Mouse (Mus musculus) spleen, adult 12 weeks (tissue): ENCODE results near the gene Krcc1.
A peak's percentile ranks its signal among the peaks of the same experiment; 100 is the strongest.

Experiments used
- DNase-seq: peaks from one replicate; pipeline ENCODE4 v3.0.0; 2022; ENCODE audit warnings: low spot score

Krcc1 gene

DNA sequence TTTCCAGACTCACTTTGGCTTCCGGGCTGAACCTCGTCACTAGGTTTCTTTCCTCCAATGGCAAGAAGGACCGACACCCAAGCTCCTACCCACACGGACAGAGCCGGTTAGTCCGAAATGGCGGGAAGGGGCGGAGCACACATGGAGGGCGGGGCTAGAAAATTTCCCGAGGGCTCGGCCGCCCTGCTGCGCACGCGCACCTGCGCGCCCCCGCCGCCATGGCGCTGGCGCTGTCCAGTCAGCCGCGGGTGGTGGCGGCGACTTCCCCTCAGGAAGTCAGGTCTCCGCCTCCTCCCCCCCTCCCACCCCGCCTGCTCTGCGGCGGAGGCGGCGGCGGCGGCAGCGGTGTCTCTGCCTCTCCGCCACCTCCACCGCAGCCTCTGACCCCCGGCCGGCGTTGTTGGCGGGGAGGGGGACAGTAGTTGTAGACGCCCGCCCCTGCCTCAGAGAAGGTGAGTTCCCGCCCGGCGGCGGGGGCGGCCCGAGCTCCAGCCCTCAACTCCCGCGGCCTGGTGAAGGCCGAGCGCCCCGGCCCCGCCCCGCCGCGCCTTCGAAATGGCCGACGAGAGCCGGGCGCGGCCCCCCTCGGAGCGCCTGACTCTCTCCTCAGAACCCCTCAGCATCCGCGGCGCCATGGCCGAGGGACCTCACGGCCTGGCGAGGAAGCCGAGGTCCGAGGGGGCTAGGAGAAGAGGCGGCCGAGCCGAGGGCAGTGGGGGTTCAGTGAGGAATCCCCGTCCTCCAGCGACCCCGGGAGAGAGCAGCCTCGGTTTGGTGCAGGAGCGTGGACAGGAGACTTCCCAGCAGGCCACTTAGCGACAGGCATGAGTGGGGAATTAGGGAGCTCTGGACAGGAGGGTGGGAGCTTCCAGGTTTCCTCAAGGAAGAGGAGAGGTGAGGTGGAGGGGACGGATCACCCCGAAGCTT is at the start of gene Krcc1:
Krcc1 (plus strand) TSS at position 289 of the 927 bp plus-strand sequence.
- DNase-seq: peak; percentile 97

DNA sequence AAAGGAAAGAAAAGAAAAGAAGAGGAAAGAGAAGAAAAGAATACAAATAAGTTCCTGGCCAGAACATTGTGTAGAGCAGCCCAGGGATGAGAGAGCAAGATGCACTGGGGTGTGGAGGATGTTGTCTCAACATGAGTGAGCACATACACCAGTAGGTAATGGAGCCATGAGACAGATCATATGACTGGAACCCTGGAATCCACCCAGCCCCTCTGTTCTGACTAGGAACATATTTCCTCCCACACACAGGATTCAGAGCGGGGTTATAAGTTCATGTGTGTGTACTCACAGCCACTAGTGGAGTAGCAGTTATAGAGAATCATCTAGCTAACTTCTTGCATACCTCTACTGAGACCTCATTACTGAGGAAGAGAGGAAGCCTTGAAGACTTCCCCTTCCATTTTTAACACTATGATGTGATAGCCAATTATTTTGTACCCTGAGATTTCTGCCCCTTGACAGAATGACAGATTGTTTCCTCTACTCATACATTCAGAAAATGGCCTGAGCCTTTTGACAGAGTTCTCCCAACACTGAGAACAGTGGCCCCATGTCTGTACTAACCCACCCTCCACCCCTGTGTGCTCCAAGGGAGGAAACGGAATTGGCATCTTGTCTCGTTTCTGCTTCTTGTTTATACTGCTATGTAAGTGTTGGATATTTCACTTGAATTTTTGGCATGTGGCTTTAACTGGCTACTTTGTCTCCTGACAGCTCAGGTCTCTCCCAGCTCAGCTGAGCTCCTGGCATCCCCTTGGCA is 47.1 kb upstream of the Krcc1 start:
- no peak for DNase-seq

DNA sequence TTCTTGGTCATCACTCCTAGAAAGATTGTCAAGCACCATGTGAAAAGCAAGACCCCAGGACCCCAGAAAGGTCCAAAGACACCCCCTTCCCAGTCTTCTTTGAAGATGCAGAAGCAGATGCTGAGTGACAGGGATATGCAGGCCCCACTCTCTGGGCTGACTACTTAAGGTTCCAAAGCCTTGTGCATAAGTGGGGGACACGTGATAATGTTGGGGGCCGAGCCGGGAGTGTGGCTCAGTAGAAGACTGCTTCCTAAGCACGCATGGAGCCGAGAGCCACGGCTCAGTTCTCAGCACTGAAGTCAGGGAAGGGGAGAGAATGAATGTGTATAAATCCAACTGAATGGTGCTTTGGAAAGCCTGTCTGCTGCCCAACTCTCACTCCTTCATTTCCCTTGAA is 44.9 kb upstream of the Krcc1 start:
- DNase-seq: no peak

DNA sequence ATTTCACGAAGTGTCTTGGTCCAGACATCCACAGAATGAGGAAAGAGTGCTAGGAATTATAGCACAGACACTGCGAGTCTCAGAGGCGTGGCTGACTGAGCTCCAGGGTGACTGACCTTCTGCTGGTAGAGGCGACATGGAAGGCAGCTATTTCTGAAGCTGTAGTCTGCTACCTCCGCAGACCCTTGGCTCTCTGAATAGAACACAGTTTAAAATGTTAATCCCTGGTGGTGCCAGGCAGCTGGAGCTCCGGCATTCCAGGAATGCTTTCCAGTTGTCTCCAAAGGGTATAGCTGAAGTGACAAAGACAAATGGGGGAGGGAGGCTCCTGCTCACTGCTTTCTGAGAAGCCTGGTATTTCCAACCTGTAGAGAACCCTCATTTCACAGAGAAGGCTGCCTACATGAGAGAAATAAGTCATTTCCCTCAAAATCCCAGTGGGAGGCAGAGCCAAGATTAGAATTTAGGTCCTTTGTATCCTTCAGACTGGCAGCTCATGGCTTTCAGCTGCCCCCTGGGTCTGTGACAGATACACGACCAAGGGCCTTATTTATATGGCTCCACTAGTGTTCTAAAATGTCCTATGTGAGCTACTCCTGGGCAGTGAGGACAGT is 44.2 kb upstream of the Krcc1 start:
- DNase-seq: no peak

DNA sequence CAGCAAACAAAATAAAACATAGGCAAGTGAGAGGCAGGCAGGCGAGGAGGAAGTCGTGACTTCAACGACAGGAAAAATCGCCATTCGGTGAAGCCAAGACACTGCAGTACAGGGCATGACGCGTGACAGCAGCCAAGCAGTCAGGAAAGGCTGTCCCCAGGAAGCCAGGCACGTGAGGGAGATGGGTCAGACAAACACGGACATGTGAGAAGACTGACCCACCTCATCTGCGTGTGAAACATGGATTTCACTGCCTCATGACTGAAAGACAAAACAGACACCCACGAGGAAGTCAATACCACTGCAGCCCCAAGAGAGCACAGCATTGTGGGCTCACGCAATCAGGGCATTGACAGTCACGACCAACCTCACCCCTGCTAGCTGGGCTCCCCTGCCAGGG is 36.4 kb upstream of the Krcc1 start:
- DNase-seq: no peak

DNA sequence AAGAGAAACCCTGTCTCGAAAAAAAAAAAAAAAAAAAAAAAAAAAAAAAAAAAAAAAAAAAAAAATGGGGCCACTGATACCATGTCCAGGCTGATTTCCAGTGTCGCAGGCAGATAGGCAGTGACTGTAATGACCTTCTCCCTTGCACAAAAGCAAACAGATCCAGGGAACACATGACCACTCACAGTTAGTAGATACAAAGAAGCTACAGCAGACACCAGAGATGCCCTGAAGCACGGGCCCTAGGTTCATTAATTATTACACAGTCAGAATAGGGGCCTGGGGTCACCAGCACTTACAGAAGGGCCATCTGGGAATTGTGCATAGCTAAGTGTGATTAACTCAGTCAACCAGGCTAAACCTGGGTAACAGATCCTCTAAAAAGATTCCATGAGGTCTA is 35.5 kb upstream of the Krcc1 start:
- no peak for DNase-seq

DNA sequence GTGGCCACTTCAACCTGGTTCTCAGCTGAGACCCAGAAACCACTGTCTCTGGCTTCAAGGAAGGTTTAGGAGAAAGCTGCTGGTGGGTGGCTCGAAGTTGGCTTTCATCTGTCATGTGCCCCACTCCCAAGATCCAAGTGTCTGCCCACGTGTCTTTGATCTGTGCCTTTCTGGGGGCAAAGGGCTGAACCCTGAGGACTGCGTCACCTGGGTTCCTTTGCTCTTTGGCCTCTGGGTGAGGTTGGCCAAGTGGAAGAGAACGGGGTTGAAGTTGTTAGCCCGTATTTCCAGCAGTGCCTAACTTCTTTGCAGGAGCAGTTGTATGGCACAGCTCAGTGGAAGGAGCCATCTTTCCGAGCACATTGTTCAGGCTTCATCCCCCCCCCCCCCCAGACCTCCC is 35.0 kb upstream of the Krcc1 start:
- no peak for DNase-seq

DNA sequence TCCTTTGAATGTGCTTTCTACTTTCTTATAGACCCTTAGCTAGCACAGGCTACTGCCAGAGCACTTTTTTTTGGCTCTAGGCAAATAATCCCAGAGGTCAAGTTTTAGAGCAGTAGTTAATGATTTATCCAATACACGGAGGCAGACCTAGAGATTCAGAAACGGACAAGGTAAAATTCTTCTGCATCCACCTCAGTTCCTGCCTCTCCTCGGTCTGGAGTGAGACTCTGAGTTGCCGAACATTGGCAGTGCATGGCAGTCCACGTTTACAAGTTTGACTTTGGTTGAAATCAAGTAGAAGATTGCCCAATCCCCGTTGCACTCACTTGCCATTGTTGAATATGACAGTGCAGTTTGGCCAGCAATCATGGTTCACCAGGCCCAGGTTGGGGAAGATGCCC is 34.4 kb upstream of the Krcc1 start:
- DNase-seq: no peak

DNA sequence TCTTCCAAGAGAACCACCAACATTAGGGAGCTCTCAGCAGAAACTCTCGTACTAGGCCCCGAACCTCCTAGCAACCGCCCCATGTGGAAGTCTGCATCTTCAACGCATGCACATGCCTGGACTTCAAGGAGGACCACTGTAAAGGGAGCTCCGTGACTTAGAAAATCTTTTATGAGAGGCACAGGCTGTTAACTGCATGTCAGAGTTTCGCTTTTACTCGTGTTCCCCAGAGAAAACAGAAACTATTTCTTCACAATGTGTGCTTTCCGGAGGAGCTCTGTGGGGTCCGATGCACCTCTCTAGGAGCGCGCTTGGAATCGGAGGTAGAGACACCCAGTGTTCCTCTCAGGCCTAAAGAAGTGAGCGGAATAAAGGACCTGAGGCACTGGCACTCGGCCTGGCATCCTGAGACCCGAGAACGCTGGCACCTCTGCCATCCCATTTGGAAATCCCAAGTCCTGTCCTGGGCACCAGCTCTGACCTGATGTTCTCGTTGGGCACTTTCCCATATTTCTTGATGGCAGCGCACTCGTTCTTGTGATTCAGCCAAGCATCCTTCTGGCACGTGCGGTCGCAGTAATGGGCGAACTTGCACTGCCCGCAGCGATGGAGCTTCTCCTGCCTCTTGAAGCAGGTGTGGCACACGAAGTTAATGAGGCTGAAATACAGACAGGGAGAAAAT is 32.3 kb upstream of the Krcc1 start:
- DNase-seq: no peak

DNA sequence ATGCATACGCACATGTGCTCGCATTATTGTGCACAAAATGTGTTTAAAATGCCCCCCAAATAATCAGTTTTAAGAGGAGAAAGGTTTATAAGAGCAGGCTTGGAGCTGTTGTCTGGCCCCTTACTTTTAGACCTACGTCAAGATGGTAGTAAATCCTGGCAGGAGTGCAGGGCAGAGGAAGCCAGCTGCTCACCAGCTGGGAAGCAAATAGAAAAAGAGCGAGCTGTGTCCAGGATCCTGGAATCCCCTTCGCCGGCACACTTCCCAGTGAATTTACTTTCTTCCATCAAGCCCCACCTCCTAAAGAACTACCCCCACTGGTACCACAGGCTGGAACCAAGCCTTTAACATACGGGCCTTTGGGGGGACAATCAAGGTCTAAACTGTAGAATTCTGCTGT is 30.6 kb upstream of the Krcc1 start:
- DNase-seq: no peak

DNA sequence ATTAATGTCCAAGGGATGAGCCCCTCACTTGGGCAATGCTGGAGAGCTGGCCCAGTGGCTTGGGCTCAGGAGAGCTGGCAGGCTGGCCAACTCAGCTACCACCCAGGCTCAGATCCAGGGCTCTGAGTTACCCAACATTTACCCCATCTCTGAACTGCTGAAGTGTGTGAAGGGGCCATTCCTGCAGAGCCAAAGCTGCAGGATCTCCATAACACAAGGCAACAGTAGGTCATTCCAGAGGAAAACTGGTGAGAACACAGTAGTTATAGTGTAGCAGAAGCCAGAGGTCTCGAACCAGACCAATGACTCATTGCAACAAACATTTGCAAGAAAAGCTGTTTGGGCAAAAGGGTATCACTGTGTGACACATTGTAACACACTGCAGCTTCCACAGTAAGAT is 28.7 kb upstream of the Krcc1 start:
- no peak for DNase-seq

DNA sequence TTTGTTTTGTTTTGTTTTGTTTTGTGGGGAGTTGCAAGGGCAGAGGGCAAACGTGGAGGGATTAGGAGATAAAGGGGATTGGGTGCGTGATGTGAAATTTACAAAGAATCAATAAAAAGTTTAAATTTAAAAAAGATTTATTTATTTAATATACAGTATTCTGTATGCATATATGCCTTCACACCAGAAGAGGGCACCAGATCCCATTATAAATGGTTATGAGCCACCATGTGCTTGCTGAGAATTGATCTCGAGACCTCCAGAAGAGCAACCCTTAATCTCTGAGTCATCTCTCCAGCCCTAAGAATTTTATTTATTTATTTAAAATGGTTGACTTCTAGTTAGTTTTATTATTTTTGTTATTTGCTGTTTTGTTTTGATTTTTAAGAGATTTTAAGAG is 28.2 kb upstream of the Krcc1 start:
- no peak for DNase-seq

DNA sequence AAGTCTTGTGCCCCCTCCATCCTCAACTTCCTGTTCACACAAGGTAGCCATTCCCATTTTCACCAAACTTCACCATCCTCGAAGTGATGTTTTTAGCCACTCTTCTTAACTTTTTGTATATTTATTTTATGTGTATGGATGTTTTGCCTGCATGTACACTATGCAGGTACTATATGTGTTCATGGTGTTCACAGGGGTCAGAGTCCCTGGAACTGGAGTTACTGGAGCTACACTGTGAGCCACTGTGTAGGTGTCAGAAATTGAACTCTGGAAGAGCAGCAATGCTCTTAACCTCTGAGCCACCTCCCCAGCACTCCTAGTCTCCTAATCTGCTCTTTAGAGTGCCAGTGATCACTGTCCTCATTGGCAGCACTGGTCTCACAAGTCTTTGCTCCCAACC is 23.1 kb upstream of the Krcc1 start:
- DNase-seq: no peak

DNA sequence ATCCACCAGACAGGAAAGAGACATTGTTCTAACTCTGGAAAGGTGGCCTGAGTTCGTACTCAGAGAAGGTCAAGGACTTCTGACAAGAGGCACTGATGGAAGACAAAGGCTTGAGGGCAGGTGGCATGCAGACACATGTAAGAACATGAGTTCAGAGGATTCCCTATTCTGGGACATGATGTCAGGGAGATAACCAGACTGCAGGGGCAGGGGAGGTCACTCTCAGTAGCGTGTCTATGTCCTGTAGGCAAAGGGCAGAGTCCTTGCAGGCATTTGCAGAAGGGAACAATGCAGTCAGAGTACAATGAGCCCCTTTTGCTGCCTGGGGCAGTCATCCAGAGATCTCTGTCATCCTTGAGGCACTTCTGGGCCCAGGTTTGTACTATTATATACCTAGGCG is 21.9 kb upstream of the Krcc1 start:
- DNase-seq: no peak

DNA sequence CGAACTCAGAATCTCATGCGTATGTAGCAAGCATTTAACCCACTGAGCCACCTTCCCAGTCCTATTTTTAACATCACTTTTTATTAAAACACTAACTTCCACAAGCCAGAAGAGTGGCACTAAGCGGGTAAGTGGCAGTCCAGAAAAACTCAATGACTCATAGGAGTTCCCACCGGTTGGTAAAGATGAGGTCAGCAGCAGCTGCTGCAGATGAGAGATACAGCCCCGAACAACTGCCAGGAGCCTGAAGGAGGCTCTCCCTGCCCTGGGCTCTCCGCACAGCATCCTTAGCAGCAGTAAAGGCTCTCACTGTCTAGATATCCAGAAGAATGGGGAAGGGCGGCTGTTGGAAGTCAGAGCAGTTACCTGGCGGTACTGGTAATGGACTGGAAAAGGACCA is 20.5 kb upstream of the Krcc1 start:
- DNase-seq: no peak

DNA sequence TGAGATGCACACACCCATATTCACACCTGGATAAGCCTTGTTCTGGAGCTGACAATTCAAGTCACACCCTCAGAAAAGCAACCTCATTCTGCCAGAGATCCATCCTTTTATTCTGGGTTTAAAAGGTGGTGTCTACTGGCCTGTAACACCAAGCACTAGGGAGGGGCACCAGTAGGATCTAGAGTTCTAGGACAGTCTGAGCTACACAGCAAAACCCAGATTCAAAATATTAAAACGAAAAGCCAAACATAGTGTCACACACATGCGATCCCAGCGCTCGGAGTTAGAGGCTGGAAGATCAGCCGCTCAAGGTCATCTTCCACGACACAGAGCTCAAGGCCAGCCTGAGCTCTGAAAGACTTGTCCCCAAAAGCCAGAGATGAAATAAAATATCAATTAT is 17.0 kb upstream of the Krcc1 start:
- no peak for DNase-seq

DNA sequence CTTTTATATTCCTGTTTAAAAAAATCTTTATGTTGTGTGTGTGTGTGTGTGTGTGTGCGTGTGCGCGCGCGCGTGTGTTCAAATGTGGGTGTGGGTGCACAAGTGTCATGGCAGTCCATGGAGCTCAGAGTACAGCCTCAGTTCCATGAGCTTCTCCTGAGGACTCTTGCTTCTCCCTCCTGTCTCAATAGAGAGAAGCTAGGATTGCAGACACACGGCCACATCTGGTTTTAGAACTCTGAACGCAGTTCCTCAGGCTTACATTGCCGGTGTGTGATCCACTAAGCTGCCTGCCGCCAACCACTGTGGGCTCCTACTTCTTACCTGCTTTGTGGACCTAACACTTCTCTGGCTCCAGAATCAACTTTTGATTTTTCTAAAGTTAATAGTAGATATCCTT is 15.3 kb upstream of the Krcc1 start:
- DNase-seq: no peak

DNA sequence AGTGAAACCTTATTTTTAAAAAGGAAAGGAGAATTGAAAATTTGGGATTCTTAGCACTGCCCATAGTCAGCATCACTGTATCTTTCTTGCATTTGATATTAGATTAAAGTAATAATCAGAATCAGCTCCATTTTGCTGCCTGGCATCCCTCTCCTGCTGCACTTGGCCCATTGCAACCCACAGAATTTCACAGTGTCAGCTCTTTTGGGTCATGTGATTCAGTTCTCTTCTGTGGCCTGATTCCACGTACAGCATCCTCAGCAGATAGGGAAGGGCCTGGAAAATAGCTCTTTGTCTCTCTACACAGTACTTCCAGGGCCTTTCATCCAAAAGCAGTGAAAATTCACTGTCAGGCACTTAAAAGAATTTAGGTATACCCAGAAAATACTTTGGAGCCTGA is 14.1 kb upstream of the Krcc1 start:
- no peak for DNase-seq

DNA sequence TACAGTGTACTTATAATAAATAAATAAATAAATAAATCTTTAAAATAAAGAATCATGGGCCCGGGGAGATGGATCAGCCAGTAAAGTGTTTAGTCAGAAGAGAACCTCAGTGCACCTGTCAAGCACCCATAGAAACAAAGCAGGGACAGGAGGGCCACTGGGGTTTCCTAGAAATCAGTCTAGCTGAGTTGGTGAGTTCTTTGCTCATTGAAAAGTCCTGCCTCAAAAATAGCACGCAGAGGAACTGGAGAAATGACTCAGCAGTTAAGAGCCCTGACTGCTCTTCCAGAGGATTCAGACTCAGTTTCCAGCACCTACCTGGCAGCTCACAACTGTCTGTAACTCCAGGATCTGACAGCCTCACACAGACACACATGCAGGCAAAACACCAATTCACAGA is 12.9 kb upstream of the Krcc1 start:
- no peak for DNase-seq

DNA sequence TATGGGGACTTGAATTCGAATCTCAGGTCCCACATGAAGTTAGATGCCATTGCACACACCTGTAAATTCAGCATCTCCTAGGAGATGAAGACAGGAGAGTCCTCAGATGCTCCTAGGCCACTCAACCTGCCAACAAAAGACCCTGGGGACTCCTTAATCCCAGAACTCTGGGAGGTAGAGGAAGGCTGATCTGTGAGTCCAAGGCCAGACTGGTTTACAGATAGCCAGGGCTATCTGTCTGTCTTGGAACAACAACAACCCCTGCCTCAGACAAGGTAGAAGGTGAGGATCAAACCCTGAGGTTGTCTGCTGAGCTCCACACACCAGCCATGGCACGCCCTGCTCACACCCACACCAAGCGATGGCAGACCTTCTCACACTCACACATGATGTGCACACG is 12.3 kb upstream of the Krcc1 start:
- no peak for DNase-seq

DNA sequence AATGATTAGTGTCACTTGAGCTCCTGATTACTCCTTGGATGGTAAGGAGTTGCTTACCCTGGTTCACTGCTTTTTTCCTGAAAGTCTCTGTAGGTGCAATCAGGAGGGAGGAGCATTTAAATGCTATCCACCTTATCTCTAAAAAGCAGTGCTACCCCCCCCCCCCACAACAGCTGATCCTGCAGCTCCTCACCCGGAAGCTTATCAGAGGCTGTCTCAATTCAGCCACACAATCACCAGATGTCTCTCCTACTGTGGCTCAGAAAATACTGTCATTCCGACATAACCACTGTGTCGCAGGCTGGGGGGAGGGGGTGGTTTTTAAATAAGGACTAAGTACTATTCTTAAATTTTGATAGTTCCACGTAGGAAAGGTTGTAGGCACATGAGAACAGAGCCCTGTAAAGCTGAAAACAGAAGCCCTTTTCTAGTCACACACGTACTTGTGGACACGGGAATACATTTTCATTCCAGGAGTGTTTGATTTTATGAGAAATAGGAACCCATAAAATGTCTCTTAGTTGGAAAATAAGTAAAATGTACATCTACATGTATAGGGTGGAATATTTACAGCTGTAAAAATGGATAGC is 11.3 kb upstream of the Krcc1 start:
- no peak for DNase-seq

DNA sequence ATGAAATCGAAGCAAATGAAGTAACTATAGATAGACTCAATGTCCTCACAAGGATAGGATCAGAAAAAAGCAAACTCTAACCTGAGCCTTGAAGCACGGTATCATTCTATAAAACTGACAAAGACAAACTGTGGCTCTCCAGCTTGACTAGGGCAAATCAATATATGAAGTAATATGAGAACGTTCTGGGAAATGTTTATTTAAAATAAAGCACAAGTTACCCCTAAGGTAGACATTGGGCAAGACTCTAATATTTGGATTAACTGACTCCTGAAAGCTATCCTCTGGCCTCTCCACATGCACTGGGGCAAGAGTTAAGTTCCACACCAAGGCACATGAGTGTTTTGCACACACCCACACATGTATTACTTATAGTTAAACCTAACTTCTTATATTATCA is 10.4 kb upstream of the Krcc1 start:
- no peak for DNase-seq
